Mouse (Mus musculus): ENCODE measurements at regions not wholly inside any gene's neighbourhood (a gene's known extent, or its start where the extent isn't known, plus 50 kb on each side); places are given as distances from the start of the nearest gene placed in this dataset.
"Not testable (repeated sequence)": the region's sequence is repeated elsewhere in the genome, so short reads cannot be mapped to it uniquely, and the experiment has no call there.

- DNase-seq (ENCODE audit: inconsistent age in 2 of 2, low spot score in 1 of 2): no peak
Observed at GRCm38 (mm10) chr2:84042793-84043192, 52.4 kb downstream of the Gm13691 start.

DNA sequence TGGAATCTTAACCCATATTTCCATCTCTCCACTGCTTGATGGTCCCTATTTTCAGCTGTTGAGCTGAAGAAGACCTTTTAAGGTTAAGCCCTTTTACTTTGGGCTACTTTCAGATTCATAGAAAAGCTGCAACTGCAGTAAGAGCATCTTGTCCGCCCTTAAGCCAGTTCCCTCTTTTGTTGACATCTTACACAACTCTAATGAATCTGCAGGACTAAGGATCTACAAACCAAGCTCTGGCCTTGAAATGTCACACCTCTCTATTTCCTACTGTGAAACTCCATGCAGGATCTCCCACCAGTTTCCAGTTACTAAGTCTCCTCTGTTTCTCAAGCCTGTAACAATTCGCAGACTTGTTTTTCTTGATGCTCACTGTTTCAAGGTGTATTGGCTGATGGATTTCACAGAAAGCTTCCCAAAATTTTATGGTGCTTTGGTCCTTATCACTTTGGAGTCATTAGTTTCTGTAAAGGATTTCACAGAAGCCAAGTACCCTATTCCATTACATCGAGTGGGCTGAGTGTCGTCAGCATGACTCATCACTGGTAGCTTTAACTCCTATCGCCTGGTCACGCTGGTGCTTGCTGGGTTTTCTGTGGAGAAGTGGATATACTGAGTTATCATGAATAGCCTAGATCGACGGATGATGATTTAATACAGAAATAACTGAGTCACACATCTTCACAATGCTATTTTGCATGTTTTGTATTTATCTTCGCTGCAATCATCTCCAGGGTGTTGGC lies 58.2 kb downstream of the Gm13691 start:
- no peak for DNase-seq (ENCODE audit: inconsistent age in 2 of 2, low spot score in 1 of 2)

GRCm38 (mm10) chr2:84051883-84052331 lies 61.6 kb downstream of the Gm13691 start:
- no peak for DNase-seq (ENCODE audit: inconsistent age in 2 of 2, low spot score in 1 of 2)

- peak; percentile 36 to 68 for DNase-seq (ENCODE audit: inconsistent age in 2 of 2, low spot score in 1 of 2)
Observed at GRCm38 (mm10) chr2:84059246-84059645, 68.9 kb downstream of the Gm13691 start.

DNA sequence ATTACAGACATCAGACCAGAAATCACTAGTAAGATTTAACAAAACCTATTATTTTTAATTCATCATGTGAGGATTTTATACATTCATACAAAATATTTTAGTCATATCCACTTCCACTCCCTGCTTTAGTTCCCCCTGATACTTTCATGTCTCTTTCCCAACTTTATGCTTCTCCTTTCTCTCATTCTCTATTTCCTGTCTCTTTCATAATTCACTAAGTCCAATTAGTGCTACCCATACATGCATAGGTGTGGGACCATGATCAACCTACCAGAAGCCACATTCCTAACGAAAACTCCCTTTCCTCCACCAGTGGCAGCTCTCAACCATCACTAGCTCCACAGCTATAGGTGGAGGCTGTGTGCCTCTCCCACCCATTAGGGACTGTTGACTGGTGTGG lies 70.9 kb downstream of the Gm13691 start:
- DNase-seq (ENCODE audit: inconsistent age in 2 of 2, low spot score in 1 of 2): no peak

GRCm38 (mm10) chr2:84064371-84064770 lies 74.0 kb downstream of the Gm13691 start:
- no peak for DNase-seq (ENCODE audit: inconsistent age in 2 of 2, low spot score in 1 of 2)

- no peak for DNase-seq (ENCODE audit: inconsistent age in 2 of 2, low spot score in 1 of 2)
Observed at GRCm38 (mm10) chr2:84065061-84065460, 74.7 kb downstream of the Gm13691 start.

DNA sequence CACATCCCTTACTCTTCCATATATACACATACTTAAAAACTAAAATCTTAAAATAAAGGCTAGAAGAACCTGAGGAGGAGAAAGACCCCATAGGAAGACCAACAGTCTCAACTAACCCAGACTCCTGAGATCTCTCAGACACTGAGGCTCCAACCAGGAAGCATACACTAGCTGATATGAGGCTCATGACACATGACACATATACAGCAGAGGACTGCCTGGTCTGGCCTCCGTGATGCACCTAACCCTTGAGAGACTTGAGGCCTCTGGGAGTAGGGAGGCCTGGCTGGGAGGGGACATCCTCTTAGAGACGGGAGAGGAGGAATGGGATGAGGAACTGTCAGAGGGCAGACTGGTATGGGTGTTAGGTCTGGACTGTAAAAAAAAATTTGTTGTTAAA lies 75.4 kb downstream of the Gm13691 start:
- DNase-seq (ENCODE audit: inconsistent age in 2 of 2, low spot score in 1 of 2): no peak

GRCm38 (mm10) chr2:84066151-84066693 lies 75.9 kb downstream of the Gm13691 start:
- DNase-seq (ENCODE audit: inconsistent age in 2 of 2, low spot score in 1 of 2): no peak

GRCm38 (mm10) chr2:84066785-84067526 lies 76.6 kb downstream of the Gm13691 start:
- no peak for DNase-seq (ENCODE audit: inconsistent age in 2 of 2, low spot score in 1 of 2)

GRCm38 (mm10) chr2:84068617-84069016 lies 78.3 kb downstream of the Gm13691 start:
- DNase-seq (ENCODE audit: inconsistent age in 2 of 2, low spot score in 1 of 2): no peak

- DNase-seq (ENCODE audit: inconsistent age in 2 of 2, low spot score in 1 of 2): not testable (repeated sequence)
Observed at GRCm38 (mm10) chr2:84069411-84069810, 79.1 kb downstream of the Gm13691 start.

- DNase-seq (ENCODE audit: inconsistent age in 2 of 2, low spot score in 1 of 2): peak in 1 of 2 experiments; percentile 33
Observed at GRCm38 (mm10) chr2:84072881-84073583, 82.7 kb downstream of the Gm13691 start.

GRCm38 (mm10) chr2:84075944-84076343 lies 85.6 kb downstream of the Gm13691 start:
- DNase-seq (ENCODE audit: inconsistent age in 2 of 2, low spot score in 1 of 2): no peak

DNA sequence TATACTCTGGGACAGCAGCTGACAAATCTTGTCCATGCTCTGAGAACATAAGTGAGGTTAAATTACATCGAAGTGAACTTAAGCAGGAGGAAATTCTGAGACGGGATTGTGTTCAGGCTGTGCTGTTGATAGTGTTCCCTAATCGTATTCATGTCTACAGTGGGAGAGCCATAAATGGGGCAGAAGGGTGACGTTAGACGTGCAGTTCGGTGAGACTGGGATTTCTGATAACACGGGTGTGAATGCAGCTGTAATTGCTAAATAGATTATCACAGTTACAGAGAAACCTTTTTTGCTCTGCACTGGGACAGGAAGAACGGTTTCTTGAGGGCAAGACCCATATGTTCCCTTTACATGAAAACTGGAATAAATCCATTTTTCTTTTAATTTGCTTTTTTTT lies 88.9 kb downstream of the Gm13691 start:
- no peak for DNase-seq (ENCODE audit: inconsistent age in 2 of 2, low spot score in 1 of 2)

DNA sequence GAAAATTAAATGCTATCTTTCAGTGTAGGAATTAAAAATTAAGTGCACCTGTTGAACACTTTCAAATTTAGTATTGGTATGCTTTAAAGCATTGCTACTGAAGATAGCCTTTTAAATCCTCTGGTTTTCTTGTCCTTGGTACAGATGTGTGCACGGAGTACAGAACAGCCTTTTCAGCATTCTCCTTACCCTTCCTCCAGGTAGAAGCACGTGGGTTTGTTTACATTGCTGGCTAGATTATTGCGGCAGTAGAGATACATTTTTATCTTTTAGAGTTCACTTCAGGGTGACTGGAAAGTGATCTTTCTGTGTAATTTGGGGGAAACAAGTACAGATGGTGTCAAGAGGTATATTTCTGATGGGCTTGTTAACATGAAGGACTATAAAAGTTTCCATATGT lies 89.9 kb downstream of the Gm13691 start:
- DNase-seq (ENCODE audit: inconsistent age in 2 of 2, low spot score in 1 of 2): no peak

DNA sequence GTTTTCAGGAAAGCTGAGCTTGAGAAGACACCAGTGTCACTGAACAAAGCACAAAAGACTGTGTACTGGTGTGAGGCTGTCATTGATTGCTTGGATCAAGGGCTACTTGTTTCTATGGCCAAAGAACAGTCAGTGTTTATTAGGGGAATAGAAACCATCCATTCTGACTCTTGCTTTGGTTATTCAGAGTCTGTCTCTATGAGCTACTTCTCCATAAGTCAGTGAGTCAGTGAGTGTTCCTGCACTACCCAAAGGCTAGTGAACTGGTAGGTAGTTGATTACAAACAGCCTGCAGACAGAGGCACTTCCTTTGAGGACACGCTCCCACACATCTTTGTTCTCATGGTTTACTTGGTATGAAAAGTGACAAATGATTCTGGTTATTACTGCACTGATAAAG lies 104.4 kb downstream of the Gm13691 start:
- DNase-seq (ENCODE audit: inconsistent age in 2 of 2, low spot score in 1 of 2): no peak

DNA sequence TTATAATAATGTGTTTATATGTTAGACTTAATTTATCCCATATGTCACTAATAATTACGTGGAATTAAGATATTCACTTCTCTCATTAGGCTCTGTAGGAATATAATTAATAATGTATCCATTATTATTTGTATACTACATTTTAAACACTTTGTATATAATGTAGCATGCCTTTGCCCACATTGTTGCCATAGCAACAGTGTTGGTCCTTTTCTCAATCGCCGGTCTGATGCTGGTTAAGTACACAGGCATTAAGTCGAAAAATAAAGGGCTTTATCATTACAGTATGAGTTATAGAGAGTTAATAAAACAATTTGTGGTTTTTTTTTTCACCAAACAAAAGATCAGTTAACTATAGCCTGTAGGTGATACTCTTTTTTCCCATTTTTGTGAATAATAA lies 108.4 kb downstream of the Gm13691 start:
- no peak for DNase-seq (ENCODE audit: inconsistent age in 2 of 2, low spot score in 1 of 2)

- DNase-seq (ENCODE audit: inconsistent age in 2 of 2, low spot score in 1 of 2): peak in 1 of 2 experiments; percentile 33
Observed at GRCm38 (mm10) chr2:84113562-84113961, 123.2 kb downstream of the Gm13691 start.

GRCm38 (mm10) chr2:84119839-84120238 lies 129.5 kb downstream of the Gm13691 start:
- DNase-seq (ENCODE audit: inconsistent age in 2 of 2, low spot score in 1 of 2): no peak

- no peak for DNase-seq (ENCODE audit: inconsistent age in 2 of 2, low spot score in 1 of 2)
Observed at GRCm38 (mm10) chr2:84127586-84127985, 137.2 kb downstream of the Gm13691 start.

All from adrenal gland, adult (tissue).